Mouse (Mus musculus): ENCODE results near the gene Cphx1. TPM values are rescaled to one million over a fixed set of nuclear protein-coding genes. Genes with fewer than 3 reads are reported as not detected.
"Not testable (repeated sequence)": the region's sequence is repeated elsewhere in the genome, so short reads cannot be mapped to it uniquely, and the experiment has no call there.

Gene Cphx1
- total RNA-seq (2014; rRNA removed) (not detected in 2 replicates), polyA plus RNA-seq (2015; fragmentation: Nextera tagmentation; extraction: Ambion mirVana) (0.35 TPM in 1 of 2 replicates, not detected in the other)

- not testable (repeated sequence) for H3K4me3 ChIP-seq (ENCODE audit: low read depth, low read length); H3K27ac ChIP-seq (ENCODE audit: low read depth, low read length); H3K9ac ChIP-seq (replicated peaks; ENCODE audit: low read length, poor library complexity, severe bottlenecking); H3K9me3 ChIP-seq (ENCODE audit: low read length); H3K36me3 ChIP-seq (ENCODE audit: insufficient read depth, low read length); DNase-seq (ENCODE audit: low spot score); ATAC-seq (ENCODE audit: low FRiP score); H3K4me1 ChIP-seq (ENCODE audit: insufficient read depth, low read length); H3K4me2 ChIP-seq (ENCODE audit: low read depth, low read length, poor library complexity, severe bottlenecking); H3K27me3 ChIP-seq (ENCODE audit: insufficient read depth, low read length)
- WGBS, result no CpG with 5 or more reads among the region's 8 CpGs
Measured at GRCm38 (mm10) chr14:25938004-25938403, at the start of gene Cphx1. Cphx1 (plus strand) TSS chr14:25938304.

- not testable (repeated sequence) for H3K4me3 ChIP-seq (ENCODE audit: low read depth, low read length); DNase-seq (ENCODE audit: low spot score); H3K27me3 ChIP-seq (ENCODE audit: insufficient read depth, low read length); H3K4me1 ChIP-seq (ENCODE audit: insufficient read depth, low read length); H3K27ac ChIP-seq (ENCODE audit: low read depth, low read length); H3K9me3 ChIP-seq (ENCODE audit: low read length); H3K36me3 ChIP-seq (ENCODE audit: insufficient read depth, low read length); ATAC-seq (ENCODE audit: low FRiP score); H3K9ac ChIP-seq (replicated peaks; ENCODE audit: low read length, poor library complexity, severe bottlenecking); H3K4me2 ChIP-seq (ENCODE audit: low read depth, low read length, poor library complexity, severe bottlenecking)
- no CpG with 5 or more reads among the region's 3 CpGs for WGBS
Measured at GRCm38 (mm10) chr14:25894566-25894965, 43.5 kb upstream of the Cphx1 start.

GRCm38 (mm10) chr14:25895686-25896085, 42.4 kb upstream of the Cphx1 start:
- not testable (repeated sequence) for H3K4me3 ChIP-seq (ENCODE audit: low read depth, low read length); H3K9me3 ChIP-seq (ENCODE audit: low read length); H3K9ac ChIP-seq (replicated peaks; ENCODE audit: low read length, poor library complexity, severe bottlenecking); H3K4me1 ChIP-seq (ENCODE audit: insufficient read depth, low read length); ATAC-seq (ENCODE audit: low FRiP score); DNase-seq (ENCODE audit: low spot score); H3K36me3 ChIP-seq (ENCODE audit: insufficient read depth, low read length); H3K4me2 ChIP-seq (ENCODE audit: low read depth, low read length, poor library complexity, severe bottlenecking); H3K27me3 ChIP-seq (ENCODE audit: insufficient read depth, low read length); H3K27ac ChIP-seq (ENCODE audit: low read depth, low read length)
- no CpG with 5 or more reads among the region's 7 CpGs for WGBS

- H3K4me3 ChIP-seq (ENCODE audit: low read depth, low read length); ATAC-seq (ENCODE audit: low FRiP score); H3K9me3 ChIP-seq (ENCODE audit: low read length); DNase-seq (ENCODE audit: low spot score); H3K27ac ChIP-seq (ENCODE audit: low read depth, low read length); H3K27me3 ChIP-seq (ENCODE audit: insufficient read depth, low read length); H3K36me3 ChIP-seq (ENCODE audit: insufficient read depth, low read length); H3K4me1 ChIP-seq (ENCODE audit: insufficient read depth, low read length); H3K4me2 ChIP-seq (ENCODE audit: low read depth, low read length, poor library complexity, severe bottlenecking); H3K9ac ChIP-seq (replicated peaks; ENCODE audit: low read length, poor library complexity, severe bottlenecking): not testable (repeated sequence)
- no CpG with 5 or more reads among the region's 10 CpGs for WGBS
Measured at GRCm38 (mm10) chr14:25903000-25903399, 35.1 kb upstream of the Cphx1 start, which contains the start of gene Plac9a. Plac9a (minus strand) TSS chr14:25903100.

- not testable (repeated sequence) for H3K4me3 ChIP-seq (ENCODE audit: low read depth, low read length); H3K9ac ChIP-seq (replicated peaks; ENCODE audit: low read length, poor library complexity, severe bottlenecking); H3K4me1 ChIP-seq (ENCODE audit: insufficient read depth, low read length); H3K36me3 ChIP-seq (ENCODE audit: insufficient read depth, low read length); ATAC-seq (ENCODE audit: low FRiP score); H3K27ac ChIP-seq (ENCODE audit: low read depth, low read length); DNase-seq (ENCODE audit: low spot score); H3K4me2 ChIP-seq (ENCODE audit: low read depth, low read length, poor library complexity, severe bottlenecking); H3K9me3 ChIP-seq (ENCODE audit: low read length); H3K27me3 ChIP-seq (ENCODE audit: insufficient read depth, low read length)
- WGBS, result 11% methylated on average over 1 of the region's 5 CpGs
Measured at GRCm38 (mm10) chr14:25905243-25905642, 32.9 kb upstream of the Cphx1 start.

GRCm38 (mm10) chr14:25907272-25907671, 30.8 kb upstream of the Cphx1 start:
- no CpG with 5 or more reads among the region's 9 CpGs for WGBS
- not testable (repeated sequence) for H3K9me3 ChIP-seq (ENCODE audit: low read length); H3K4me1 ChIP-seq (ENCODE audit: insufficient read depth, low read length); H3K9ac ChIP-seq (replicated peaks; ENCODE audit: low read length, poor library complexity, severe bottlenecking); H3K36me3 ChIP-seq (ENCODE audit: insufficient read depth, low read length); H3K4me2 ChIP-seq (ENCODE audit: low read depth, low read length, poor library complexity, severe bottlenecking); H3K27me3 ChIP-seq (ENCODE audit: insufficient read depth, low read length); DNase-seq (ENCODE audit: low spot score); H3K4me3 ChIP-seq (ENCODE audit: low read depth, low read length); H3K27ac ChIP-seq (ENCODE audit: low read depth, low read length); ATAC-seq (ENCODE audit: low FRiP score)

GRCm38 (mm10) chr14:25908976-25909375, 29.1 kb upstream of the Cphx1 start:
- DNase-seq (ENCODE audit: low spot score); H3K4me1 ChIP-seq (ENCODE audit: insufficient read depth, low read length); H3K9me3 ChIP-seq (ENCODE audit: low read length); H3K4me2 ChIP-seq (ENCODE audit: low read depth, low read length, poor library complexity, severe bottlenecking); H3K9ac ChIP-seq (replicated peaks; ENCODE audit: low read length, poor library complexity, severe bottlenecking); H3K27ac ChIP-seq (ENCODE audit: low read depth, low read length); H3K36me3 ChIP-seq (ENCODE audit: insufficient read depth, low read length); H3K27me3 ChIP-seq (ENCODE audit: insufficient read depth, low read length); H3K4me3 ChIP-seq (ENCODE audit: low read depth, low read length); ATAC-seq (ENCODE audit: low FRiP score): not testable (repeated sequence)
- WGBS, result no CpG with 5 or more reads among the region's 8 CpGs

GRCm38 (mm10) chr14:25918427-25919170, 19.5 kb upstream of the Cphx1 start:
- H3K4me1 ChIP-seq (ENCODE audit: insufficient read depth, low read length); H3K36me3 ChIP-seq (ENCODE audit: insufficient read depth, low read length); ATAC-seq (ENCODE audit: low FRiP score); H3K4me3 ChIP-seq (ENCODE audit: low read depth, low read length); H3K9ac ChIP-seq (replicated peaks; ENCODE audit: low read length, poor library complexity, severe bottlenecking); H3K27me3 ChIP-seq (ENCODE audit: insufficient read depth, low read length); H3K27ac ChIP-seq (ENCODE audit: low read depth, low read length); H3K4me2 ChIP-seq (ENCODE audit: low read depth, low read length, poor library complexity, severe bottlenecking); H3K9me3 ChIP-seq (ENCODE audit: low read length); DNase-seq (ENCODE audit: low spot score): not testable (repeated sequence)
- WGBS, result no CpG with 5 or more reads among the region's 5 CpGs

Measured in midbrain, postnatal 0 days (tissue).